Mouse (Mus musculus) neural tube, embryonic 14.5 days (tissue): Measurements from ENCODE around the gene Llgl2. TPM values are rescaled to one million over a fixed set of nuclear protein-coding genes. Genes with fewer than 3 reads are reported as not detected.

Experiments used
- ATAC-seq: fragments of 200-750 bp; cut with Nextera tagmentation; 2 replicates; pipeline ENCODE4 v1.8.0; 2017; ENCODE audit warnings: low read depth, mild to moderate bottlenecking, moderate TSS enrichment, moderate library complexity
- H3K27ac ChIP-seq: fragments of 300-500 bp; sonication (generic); 2 replicates; pipeline ENCODE4 v1.5.1; 2014; ENCODE audit warnings: low read depth, mild to moderate bottlenecking, control low read depth, low read length, moderate library complexity, mixed read lengths
- H3K27me3 ChIP-seq: fragments of 300-500 bp; sonication (generic); 2 replicates; pipeline ENCODE4 v1.6.1; 2014; ENCODE audit warnings: low read length; ENCODE audit not compliant: control insufficient read depth, insufficient read depth
- H3K36me3 ChIP-seq: fragments of 300-500 bp; sonication (generic); 2 replicates; pipeline ENCODE4 v1.6.1; 2014; ENCODE audit warnings: low read length, mixed read lengths; ENCODE audit not compliant: control insufficient read depth, insufficient read depth
- H3K4me1 ChIP-seq: fragments of 300-500 bp; sonication (generic); 2 replicates; pipeline ENCODE4 v1.6.1; 2014; ENCODE audit warnings: low read length; ENCODE audit not compliant: control insufficient read depth, insufficient read depth
- H3K4me2 ChIP-seq: fragments of 300-500 bp; sonication (generic); 2 replicates; pipeline ENCODE4 v1.6.1; 2014; ENCODE audit warnings: mild to moderate bottlenecking, low read depth, low read length, control low read depth
- H3K4me3 ChIP-seq: fragments of 300-500 bp; sonication (generic); 2 replicates; pipeline ENCODE4 v1.5.1; 2014; ENCODE audit warnings: low read depth, low read length, control low read depth, mixed read lengths
- H3K9ac ChIP-seq: fragments of 300-500 bp; sonication (generic); replicated peaks from 2 replicates; pipeline ENCODE4 v1.6.1; 2014; ENCODE audit warnings: low read depth, mild to moderate bottlenecking, control low read depth, low read length, mixed read lengths
- H3K9me3 ChIP-seq: fragments of 300-500 bp; sonication (generic); 2 replicates; pipeline ENCODE4 v1.6.1; 2016; ENCODE audit warnings: low read length; ENCODE audit not compliant: control insufficient read depth
- WGBS: fragments of 180-500 bp; shearing (Covaris S2); extraction: QIAGEN DNeasy Blood & Tissue Kit; methylation state at CpG from one replicate; pipeline ENCODE4 v1.1.7; 2014; 5-methylcytosine and 5-hydroxymethylcytosine counted together
- microRNA-seq: library from miRNA; unstranded; fragments of <30 nt; microRNA quantifications from one replicate; pipeline ENCODE4, GENCODE M21; 2016
- polyA plus RNA-seq: library from polyadenylated mRNA; unstranded; fragments of >200 nt; fragmentation: Nextera tagmentation; extraction: Ambion mirVana; gene quantifications from 2 replicates; pipeline ENCODE4 v1.2.1, GENCODE M21; 2014

Llgl2 gene
- polyA plus RNA-seq, 1 experiment from 2014 or later = 0.50 TPM

GRCm38 (mm10) chr11:115901338-115902161, 77.7 kb downstream of the Llgl2 start:
- Histone ChIP-seq H3K27me3 (no peaks in the 10 kb centered on the region), H3K4me2 (no peak overlapping the region), H3K4me3 (no peak overlapping the region), H3K9ac (no peak overlapping the region), H3K27ac (no peak overlapping the region), H3K4me1 (0 out of 2 replicates have a peak, but pooled peaks cover 2% of the 10 kb centered on the region), H3K36me3 (no peaks in the 10 kb centered on the region), H3K9me3 (no peaks in the 10 kb centered on the region)
- ATAC-seq = no peak
- WGBS = 82% methylated on average over 9 of the region's 9 CpGs

- Histone ChIP-seq H3K4me1 (0 out of 2 replicates have a peak, but pooled peaks cover 2% of the 10 kb centered on the region), H3K27ac (no peak overlapping the region), H3K9ac (no peak overlapping the region), H3K36me3 (no peaks in the 10 kb centered on the region), H3K9me3 (no peaks in the 10 kb centered on the region), H3K4me3 (no peak overlapping the region), H3K4me2 (no peak overlapping the region), H3K27me3 (no peaks in the 10 kb centered on the region)
- no peak for ATAC-seq
- 80% methylated on average over 5 of the region's 5 CpGs for WGBS
These were observed 78.3 kb downstream of the Llgl2 start for GRCm38 (mm10) chr11:115902177-115902576.

GRCm38 (mm10) chr11:115902831-115903230, 79.0 kb downstream of the Llgl2 start:
- ATAC-seq = no peak
- 94% methylated on average over 1 of the region's 1 CpGs for WGBS

GRCm38 (mm10) chr11:115903384-115904230, 79.8 kb downstream of the Llgl2 start:
- no peak for ATAC-seq

More at GRCm38 (mm10) chr11:115902831-115903230, 79.0 kb downstream of the Llgl2 start:
- no peaks in the 10 kb centered on the region for H3K27me3 ChIP-seq
- H3K9me3 ChIP-seq = no peaks in the 10 kb centered on the region
- H3K36me3 ChIP-seq = no peaks in the 10 kb centered on the region
- no peak overlapping the region for H3K27ac ChIP-seq
- 0 out of 2 replicates have a peak, but pooled peaks cover 2% of the 10 kb centered on the region for H3K4me1 ChIP-seq
- no peak overlapping the region for H3K4me2 ChIP-seq
- H3K4me3 ChIP-seq = no peak overlapping the region
- H3K9ac ChIP-seq = no peak overlapping the region

GRCm38 (mm10) chr11:115904231-115904955, 80.5 kb downstream of the Llgl2 start:
- 0 out of 2 replicates have a peak, but pooled peaks cover 2% of the 10 kb centered on the region for H3K4me1 ChIP-seq
- no peaks in the 10 kb centered on the region for H3K27me3 ChIP-seq
- no peak overlapping the region for H3K9ac ChIP-seq
- H3K9me3 ChIP-seq = no peaks in the 10 kb centered on the region
- H3K4me2 ChIP-seq = no peak overlapping the region
- no peak overlapping the region for H3K4me3 ChIP-seq
- no peak for ATAC-seq
- 89% methylated on average over 8 of the region's 8 CpGs for WGBS
- no peaks in the 10 kb centered on the region for H3K36me3 ChIP-seq
- H3K27ac ChIP-seq = no peak overlapping the region

More at GRCm38 (mm10) chr11:115903384-115904230, 79.8 kb downstream of the Llgl2 start:
- Histone ChIP-seq H3K27ac (no peak overlapping the region), H3K27me3 (no peaks in the 10 kb centered on the region), H3K36me3 (no peaks in the 10 kb centered on the region), H3K9ac (no peak overlapping the region), H3K4me2 (no peak overlapping the region), H3K4me3 (no peak overlapping the region), H3K9me3 (no peaks in the 10 kb centered on the region), H3K4me1 (0 out of 2 replicates have a peak, but pooled peaks cover 2% of the 10 kb centered on the region)
- WGBS = 81% methylated on average over 11 of the region's 11 CpGs

Small RNA genes within 50 kb of the gene (microRNA-seq; reads per million reads assigned to microRNA genes)
- gene Mir5621 = not detected

Other genes with a start within 250 kb of the Llgl2 start
- 76.5 and 79.0 TPM in 2 replicates for gene Mrps7, start 220.1 kb upstream of the Llgl2 start, polyA plus RNA-seq
- gene Gga3, start 220.0 kb upstream of the Llgl2 start, polyA plus RNA-seq = 35.2 and 43.1 TPM in 2 replicates
- 11.0 and 12.3 TPM in 2 replicates for gene Mif4gd, start 211.1 kb upstream of the Llgl2 start, polyA plus RNA-seq
- 45.3 and 53.0 TPM in 2 replicates for gene Slc25a19, start 195.8 kb upstream of the Llgl2 start, polyA plus RNA-seq
- gene Grb2, start 115.5 kb upstream of the Llgl2 start, polyA plus RNA-seq = 115 and 126 TPM in 2 replicates
- 17.0 and 21.7 TPM in 2 replicates for gene Tmem94, start 58.6 kb upstream of the Llgl2 start, polyA plus RNA-seq
- gene Caskin2, start 10.4 kb upstream of the Llgl2 start, polyA plus RNA-seq = 9.5 and 13.1 TPM in 2 replicates
- gene Tsen54, start 9.3 kb upstream of the Llgl2 start, polyA plus RNA-seq = 16.8 and 17.0 TPM in 2 replicates
- 0.28 and 0.35 TPM in 2 replicates for gene Myo15b, start 34.4 kb downstream of the Llgl2 start, polyA plus RNA-seq
- 1.6 and 1.8 TPM in 2 replicates for gene Smim5, start 75.9 kb downstream of the Llgl2 start, polyA plus RNA-seq
- gene Smim6, start 88.0 kb downstream of the Llgl2 start, polyA plus RNA-seq = 0.43 and 0.64 TPM in 2 replicates
- 40.1 and 45.5 TPM in 2 replicates for gene Sap30bp, start 109.2 kb downstream of the Llgl2 start, polyA plus RNA-seq
- gene Recql5, start 109.4 kb downstream of the Llgl2 start, polyA plus RNA-seq = 15.3 and 19.9 TPM in 2 replicates
- 1.6 and 2.3 TPM in 2 replicates for gene Itgb4, start 150.7 kb downstream of the Llgl2 start, polyA plus RNA-seq
- 45.0 and 53.6 TPM in 2 replicates for gene Galk1, start 188.7 kb downstream of the Llgl2 start, polyA plus RNA-seq
- gene H3f3b, start 203.9 kb downstream of the Llgl2 start, polyA plus RNA-seq = 1,887 and 2,049 TPM in 2 replicates
- 29.1 and 29.5 TPM in 2 replicates for gene Unk, start 206.3 kb downstream of the Llgl2 start, polyA plus RNA-seq